In the genomic region with DNA sequence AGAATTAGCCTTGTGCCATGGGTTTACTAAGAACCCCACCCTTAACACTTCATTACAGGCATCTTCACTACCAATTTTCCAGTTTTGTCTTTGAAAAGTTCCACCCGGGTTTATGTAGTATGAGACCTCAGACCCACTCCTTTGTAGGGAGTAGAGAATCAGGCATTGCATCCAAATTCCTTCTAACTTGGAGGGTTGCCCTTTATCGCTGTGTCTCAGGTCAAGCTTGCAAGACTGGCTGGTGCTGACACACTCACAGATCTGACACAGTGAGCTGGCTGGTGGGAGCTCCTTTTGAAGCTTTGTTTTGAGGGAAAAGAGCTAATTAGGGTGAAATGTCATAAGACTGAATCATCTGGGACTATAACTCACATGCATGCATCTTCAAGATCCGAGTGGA, we compare ENCODE assay signal across 14 mouse cellular contexts. TPM values are rescaled to one million over a fixed set of nuclear protein-coding genes. Genes with fewer than 3 reads are reported as not detected.
DNase-seq lines count a peak whose midpoint lies in the region.
"Had no signal": no experiment of that assay in that cellular context is flagged by ENCODE, and none has a peak within 500 bp of the region (broad histone marks: within the 10 kb centered on the region; RNA-seq: fewer than 3 reads in every experiment).

No protein-coding gene starts in this region.

- intact Hi-C loops in heart, postnatal 36 days (cut with DNase I) = loop anchor here (5.0 kb wide), 1 partner anchor 1544 kb away; no protein-coding TSS in a partner anchor

- DNase-seq in heart, adult 11 months = peak; percentile 44
- no peak for DNase-seq in heart, postnatal 36 days
- peak; percentile 19 for DNase-seq in NIH3T3 (ENCODE audit: low read depth)
- DNase-seq in fibroblast of lung, adult 2 months (ENCODE audit: low read depth) = peak; percentile 2
- DNase-seq in layer of hippocampus, postnatal 10 days (ENCODE audit: low spot score in 2 of 2) = no peak
- DNase-seq in cerebellum, adult 9-10 months = no peak
- DNase-seq: adrenal gland, postnatal 10 days; adrenal gland, postnatal 25 days; cerebellum, adult 11 months; cerebellum, adult 18-20 months; cerebellum, adult 8-10 months; cerebellum, postnatal 10 days; cerebellum, postnatal 25 days; forebrain, postnatal 0 days had no signal

RNA-seq across cellular contexts. Expression of a gene that starts 48.5 kb away (rescaled TPM):
- 1 to 10 TPM; 5.3 to 6.0 TPM for total RNA-seq in heart, postnatal 36 days (2021)
- 10 to 100 TPM; 10.1 to 10.2 TPM for total RNA-seq in layer of hippocampus, postnatal 10 days (2021)

Comparison
In these comparisons a context has a peak if more than half of its experiments do, and no peak if none do; other contexts are left out.
1. DNase-seq: peak in heart, adult 11 months (single experiment), NIH3T3 (single experiment) and fibroblast of lung, adult 2 months (single experiment); none in heart, postnatal 36 days (0 of 2), layer of hippocampus, postnatal 10 days (0 of 2) and cerebellum, adult 9-10 months (single experiment).